Mouse (Mus musculus) midbrain, embryonic 11.5 days (tissue): ENCODE measurements around the gene Kif11. TPM values are rescaled to one million over a fixed set of nuclear protein-coding genes. Genes with fewer than 3 reads are reported as not detected.

ENCODE experiments used
- ATAC-seq: fragments of 200-750 bp; cut with Nextera tagmentation; 2 replicates; pipeline ENCODE4 v1.8.0; 2017; ENCODE audit warnings: moderate TSS enrichment, moderate library complexity; ENCODE audit not compliant: low FRiP score
- DNase-seq: peaks from one replicate; pipeline ENCODE4 v3.0.0; 2015; ENCODE audit warnings: low spot score; ENCODE audit errors: missing footprints
- H3K27ac ChIP-seq: fragments of 300-500 bp; sonication (generic); 2 replicates; pipeline ENCODE4 v1.5.1; 2014; ENCODE audit warnings: low read depth, low read length
- H3K27me3 ChIP-seq: fragments of 300-500 bp; sonication (generic); 2 replicates; pipeline ENCODE4 v1.6.1; 2014; ENCODE audit warnings: mild to moderate bottlenecking, low read length, moderate library complexity, mixed read lengths; ENCODE audit not compliant: control insufficient read depth, insufficient read depth
- H3K36me3 ChIP-seq: fragments of 300-500 bp; sonication (generic); 2 replicates; pipeline ENCODE4 v1.6.1; 2014; ENCODE audit warnings: mild to moderate bottlenecking, low read length, moderate library complexity, mixed read lengths; ENCODE audit not compliant: control insufficient read depth, insufficient read depth
- H3K4me1 ChIP-seq: fragments of 300-500 bp; sonication (generic); 2 replicates; pipeline ENCODE4 v1.6.1; 2014; ENCODE audit warnings: low read length; ENCODE audit not compliant: control insufficient read depth, insufficient read depth
- H3K4me2 ChIP-seq: fragments of 300-500 bp; sonication (generic); 2 replicates; pipeline ENCODE4 v1.6.1; 2014; ENCODE audit warnings: mild to moderate bottlenecking, moderate library complexity
- H3K4me3 ChIP-seq: fragments of 300-500 bp; sonication (generic); 2 replicates; pipeline ENCODE4 v1.5.1; 2014; ENCODE audit warnings: low read depth, low read length
- H3K9ac ChIP-seq: fragments of 300-500 bp; sonication (generic); 2 replicates; pipeline ENCODE4 v1.6.1; 2014; ENCODE audit warnings: low read length
- H3K9me3 ChIP-seq: fragments of 300-500 bp; sonication (generic); 2 replicates; pipeline ENCODE4 v1.6.1; 2016; ENCODE audit warnings: low read length; ENCODE audit not compliant: control insufficient read depth
- WGBS: fragments of 180-500 bp; shearing (Covaris S2); extraction: QIAGEN DNeasy Blood & Tissue Kit; methylation state at CpG from one replicate; pipeline ENCODE4 v1.1.7; 2014; 5-methylcytosine and 5-hydroxymethylcytosine counted together
- polyA plus RNA-seq: library from polyadenylated mRNA; unstranded; fragments of >200 nt; fragmentation: Nextera tagmentation; extraction: Ambion mirVana; gene quantifications from 2 replicates; pipeline ENCODE4 v1.2.1, GENCODE M21; 2014

The Kif11 gene
- polyA plus RNA-seq, 1 experiment from 2014 or later: 97.6 TPM

DNA sequence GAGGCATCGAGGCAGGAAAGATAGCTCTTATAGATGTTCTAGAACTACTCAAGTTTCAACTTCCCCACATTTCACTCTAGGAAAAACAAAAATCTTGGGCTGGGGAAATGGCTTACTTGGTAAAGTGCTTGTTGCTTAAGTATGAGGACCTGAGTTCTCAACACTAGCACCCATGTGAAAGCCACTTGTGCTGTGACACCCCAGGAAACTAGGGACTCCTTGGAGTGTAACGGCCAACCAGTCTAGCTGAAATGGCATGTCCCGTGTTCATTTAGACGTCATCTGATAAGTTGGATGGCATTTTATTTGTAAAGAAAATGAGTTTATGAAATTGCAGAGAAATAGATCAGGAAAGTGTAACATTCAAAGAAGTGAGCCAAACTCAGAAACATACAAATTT lies 6.3 kb upstream of the Kif11 start:
- ATAC-seq (no peak), DNase-seq (peak; percentile 78)
- Histone ChIP-seq H3K4me1 (no peaks in the 10 kb centered on the region), H3K9me3 (no peaks in the 10 kb centered on the region), H3K27me3 (no peaks in the 10 kb centered on the region), H3K4me3 (no peak overlapping the region), H3K4me2 (no peak overlapping the region), H3K36me3 (no peaks in the 10 kb centered on the region), H3K9ac (no peak overlapping the region), H3K27ac (no peak overlapping the region)
- WGBS: 90% methylated on average over 4 of the region's 4 CpGs

- Histone ChIP-seq H3K4me2 (no peak overlapping the region), H3K27me3 (no peaks in the 10 kb centered on the region), H3K36me3 (no peaks in the 10 kb centered on the region), H3K9me3 (no peaks in the 10 kb centered on the region), H3K27ac (no peak overlapping the region), H3K4me3 (no peak overlapping the region), H3K4me1 (peaks cover 2% of the 10 kb centered on the region; the same call in 1 of the 2 replicates), H3K9ac (no peak overlapping the region)
- ATAC-seq: no peak
- DNase-seq: peak; percentile 39
- 92% methylated on average over 5 of the region's 5 CpGs for WGBS
Observed at GRCm38 (mm10) chr19:37370356-37370755, 5.8 kb upstream of the Kif11 start.

DNA sequence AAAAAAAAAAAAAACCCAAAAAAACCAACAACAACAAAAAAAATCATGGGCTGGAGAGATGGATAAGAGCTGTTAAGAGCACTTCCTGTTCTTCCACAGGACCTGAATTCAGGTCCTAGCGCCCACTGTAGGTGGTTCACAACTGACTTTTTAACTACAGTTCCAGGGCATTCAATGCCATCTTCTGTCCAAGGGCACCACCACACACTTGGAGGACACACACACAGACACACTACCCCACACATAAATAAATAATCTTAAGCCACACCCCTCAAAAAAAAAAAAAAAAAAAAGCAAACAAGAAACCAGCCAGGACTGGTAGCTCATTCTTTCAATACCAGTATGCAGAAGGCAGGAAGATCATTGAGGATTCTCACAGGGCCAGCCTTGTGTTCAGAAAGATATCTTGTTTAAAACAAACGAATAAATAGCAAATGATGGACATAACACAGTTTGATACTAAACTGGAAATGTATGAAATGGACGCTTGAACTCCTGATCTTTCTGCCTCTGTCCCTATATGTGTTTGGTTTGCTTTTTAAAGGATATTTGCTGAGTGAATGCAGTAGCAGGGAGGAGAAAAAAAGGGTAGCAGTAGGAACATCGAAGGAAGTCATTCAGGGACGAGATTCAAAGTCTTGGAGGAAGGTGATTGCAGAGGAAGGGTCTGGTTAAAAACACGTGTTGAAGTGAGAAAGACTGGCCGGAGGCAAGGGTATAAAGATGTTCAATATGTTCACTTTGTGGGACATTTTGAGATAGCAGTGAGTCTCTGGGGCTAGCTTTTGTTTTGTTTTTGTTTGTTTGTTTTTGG lies 1.1 kb upstream of the Kif11 start:
- peak; percentile 86 for DNase-seq
- H3K4me3 ChIP-seq: peak overlapping the region; percentile 76
- peak overlapping the region; percentile 69 for H3K9ac ChIP-seq
- peak overlapping the region; percentile 50 for H3K4me2 ChIP-seq
- H3K36me3 ChIP-seq: no peaks in the 10 kb centered on the region
- H3K4me1 ChIP-seq: peaks cover 11% of the 10 kb centered on the region
- WGBS: 26% methylated on average over 7 of the region's 7 CpGs
- H3K27me3 ChIP-seq: no peaks in the 10 kb centered on the region
- no peak for ATAC-seq
- peak overlapping the region; percentile 55 for H3K27ac ChIP-seq
- no peaks in the 10 kb centered on the region for H3K9me3 ChIP-seq

GRCm38 (mm10) chr19:37376841-37377240 lies 638 bp downstream of the Kif11 start:
- Histone ChIP-seq H3K9me3 (no peaks in the 10 kb centered on the region), H3K27ac (no peak overlapping the region), H3K4me2 (peak overlapping the region; percentile 55), H3K4me3 (peak overlapping the region; percentile 76), H3K4me1 (peaks cover 11% of the 10 kb centered on the region), H3K36me3 (no peaks in the 10 kb centered on the region), H3K27me3 (no peaks in the 10 kb centered on the region), H3K9ac (peak overlapping the region; percentile 69)
- ATAC-seq: no peak
- WGBS: 2% methylated on average over 11 of the region's 11 CpGs
- DNase-seq: peak; percentile 91

DNA sequence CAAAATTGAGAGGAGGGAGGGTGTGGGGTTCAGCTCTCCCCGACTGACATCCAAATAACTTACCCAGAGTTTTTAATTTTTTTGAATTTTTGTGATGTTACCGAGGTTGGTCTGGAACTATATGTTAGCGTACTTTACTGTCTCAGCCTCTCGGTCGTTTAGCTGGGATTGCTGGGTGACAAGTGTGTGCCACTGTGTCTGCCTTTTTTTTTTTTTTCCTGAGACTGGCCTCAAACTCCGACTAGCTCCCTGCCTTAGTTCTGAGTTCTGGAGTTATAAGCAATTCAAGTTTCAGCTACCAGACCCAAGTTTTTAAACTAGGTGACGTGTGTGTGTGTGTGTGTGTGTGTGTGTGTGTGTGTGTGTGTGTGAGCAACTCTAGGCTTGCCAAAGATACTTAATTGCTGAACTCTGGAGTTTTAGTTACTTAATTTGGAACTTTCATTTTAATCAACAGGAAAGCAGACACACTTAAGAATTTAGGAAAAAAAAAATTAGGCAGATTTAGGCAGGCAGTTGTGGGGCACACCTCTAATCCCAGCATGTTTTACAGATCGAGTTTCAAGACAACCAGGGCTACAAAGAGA lies 1.3 kb downstream of the Kif11 start:
- peaks cover 11% of the 10 kb centered on the region for H3K4me1 ChIP-seq
- H3K27me3 ChIP-seq: no peaks in the 10 kb centered on the region
- peak overlapping the region; percentile 76 for H3K4me3 ChIP-seq
- H3K4me2 ChIP-seq: peak overlapping the region; percentile 55
- H3K27ac ChIP-seq: no peak overlapping the region
- H3K36me3 ChIP-seq: no peaks in the 10 kb centered on the region
- H3K9me3 ChIP-seq: no peaks in the 10 kb centered on the region
- ATAC-seq (no peak), DNase-seq (peak; percentile 81)
- H3K9ac ChIP-seq: peak overlapping the region; percentile 69
- 29% methylated on average over 8 of the region's 8 CpGs for WGBS

GRCm38 (mm10) chr19:37378816-37379215 lies 2.6 kb downstream of the Kif11 start:
- no peaks in the 10 kb centered on the region for H3K9me3 ChIP-seq
- no peak overlapping the region for H3K4me2 ChIP-seq
- DNase-seq: peak; percentile 75
- 84% methylated on average over 6 of the region's 6 CpGs for WGBS
- H3K4me3 ChIP-seq: no peak overlapping the region
- ATAC-seq: no peak
- H3K9ac ChIP-seq: peak overlapping the region; percentile 33; the same call in 1 of the 2 replicates
- peaks cover 11% of the 10 kb centered on the region for H3K4me1 ChIP-seq
- no peak overlapping the region for H3K27ac ChIP-seq
- no peaks in the 10 kb centered on the region for H3K27me3 ChIP-seq
- H3K36me3 ChIP-seq: no peaks in the 10 kb centered on the region

GRCm38 (mm10) chr19:37386126-37386525 lies 9.9 kb downstream of the Kif11 start:
- Histone ChIP-seq H3K36me3 (peaks cover 23% of the 10 kb centered on the region), H3K4me3 (no peak overlapping the region), H3K27ac (no peak overlapping the region), H3K4me2 (no peak overlapping the region), H3K4me1 (no peaks in the 10 kb centered on the region), H3K9ac (no peak overlapping the region), H3K27me3 (no peaks in the 10 kb centered on the region), H3K9me3 (no peaks in the 10 kb centered on the region)
- 83% methylated on average over 3 of the region's 3 CpGs for WGBS
- DNase-seq (no peak), ATAC-seq (no peak)

- ATAC-seq: no peak
- Histone ChIP-seq H3K36me3 (peaks cover 31% of the 10 kb centered on the region), H3K27me3 (no peaks in the 10 kb centered on the region), H3K4me3 (no peak overlapping the region), H3K4me2 (no peak overlapping the region), H3K9me3 (no peaks in the 10 kb centered on the region), H3K4me1 (no peaks in the 10 kb centered on the region), H3K9ac (no peak overlapping the region), H3K27ac (no peak overlapping the region)
- 95% methylated on average over 3 of the region's 3 CpGs for WGBS
- no peak for DNase-seq
Observed at GRCm38 (mm10) chr19:37391869-37392268, 15.7 kb downstream of the Kif11 start.

DNA sequence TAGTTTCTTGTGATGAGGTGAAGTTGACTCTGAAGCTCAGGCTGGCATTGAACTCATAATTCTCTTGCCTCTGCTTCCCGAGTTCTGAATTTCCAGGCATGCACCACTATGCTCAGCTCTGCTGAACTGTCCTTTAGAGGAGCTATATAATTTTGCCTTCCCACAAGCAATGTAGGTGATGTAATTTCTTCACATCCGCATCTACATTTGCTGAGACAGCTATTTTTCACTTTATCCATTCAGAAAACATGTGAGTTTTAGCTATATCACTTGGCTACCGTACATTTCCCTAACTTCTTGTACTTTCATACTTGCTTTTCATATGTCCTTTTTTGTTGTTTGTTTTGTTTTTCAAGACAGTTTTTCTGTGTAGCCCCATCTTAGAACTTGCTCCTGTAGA lies 20.1 kb downstream of the Kif11 start:
- Histone ChIP-seq H3K9me3 (no peaks in the 10 kb centered on the region), H3K27me3 (no peaks in the 10 kb centered on the region), H3K4me1 (no peaks in the 10 kb centered on the region), H3K4me2 (no peak overlapping the region), H3K27ac (no peak overlapping the region), H3K9ac (no peak overlapping the region), H3K36me3 (peaks cover 33% of the 10 kb centered on the region), H3K4me3 (no peak overlapping the region)
- ATAC-seq: no peak
- no peak for DNase-seq
- WGBS: 98% methylated on average over 3 of the region's 3 CpGs
